Mouse (Mus musculus): ENCODE results near the gene Gm44965.

GRCm38 (mm10) chr6:48620031-48620430 lies 26.3 kb downstream of the Gm44965 start:
- TF ChIP-seq MYOG (IDR thresholded peaks at IDR 0.05; ENCODE audit: control insufficient read depth in 1 of 3, insufficient read depth in 1 of 3, insufficient read length in 2 of 3, low read depth in 2 of 3): no peak
- no peak for TF ChIP-seq POLR2A (IDR thresholded peaks at IDR 0.05; ENCODE audit: insufficient read length, low read depth)
- no peak for TF ChIP-seq TCF12 (IDR thresholded peaks at IDR 0.05; ENCODE audit: insufficient read depth, poor library complexity, severe bottlenecking)
- no peak for TF ChIP-seq MAX (IDR thresholded peaks at IDR 0.05; ENCODE audit: low read depth)
- TF ChIP-seq POLR2AphosphoS2 (IDR thresholded peaks at IDR 0.05; ENCODE audit: insufficient read length, low read depth): no peak
- TF ChIP-seq MYOD1 (IDR thresholded peaks at IDR 0.05; ENCODE audit: control insufficient read depth in 1 of 3, insufficient read length in 2 of 3, low read depth in 2 of 3): no peak
- no peak for TF ChIP-seq USF1 (IDR thresholded peaks at IDR 0.05; ENCODE audit: low read depth)

Measured in myocyte (in vitro differentiated cells).